Mouse (Mus musculus) ES-CJ7 (cell line): ENCODE measurements around the gene Tex10.

Experiments used
- DNase-seq: peaks from one replicate; pipeline ENCODE4 v3.0.0; 2011; ENCODE audit warnings: low read depth, low spot score

Tex10 gene

DNA sequence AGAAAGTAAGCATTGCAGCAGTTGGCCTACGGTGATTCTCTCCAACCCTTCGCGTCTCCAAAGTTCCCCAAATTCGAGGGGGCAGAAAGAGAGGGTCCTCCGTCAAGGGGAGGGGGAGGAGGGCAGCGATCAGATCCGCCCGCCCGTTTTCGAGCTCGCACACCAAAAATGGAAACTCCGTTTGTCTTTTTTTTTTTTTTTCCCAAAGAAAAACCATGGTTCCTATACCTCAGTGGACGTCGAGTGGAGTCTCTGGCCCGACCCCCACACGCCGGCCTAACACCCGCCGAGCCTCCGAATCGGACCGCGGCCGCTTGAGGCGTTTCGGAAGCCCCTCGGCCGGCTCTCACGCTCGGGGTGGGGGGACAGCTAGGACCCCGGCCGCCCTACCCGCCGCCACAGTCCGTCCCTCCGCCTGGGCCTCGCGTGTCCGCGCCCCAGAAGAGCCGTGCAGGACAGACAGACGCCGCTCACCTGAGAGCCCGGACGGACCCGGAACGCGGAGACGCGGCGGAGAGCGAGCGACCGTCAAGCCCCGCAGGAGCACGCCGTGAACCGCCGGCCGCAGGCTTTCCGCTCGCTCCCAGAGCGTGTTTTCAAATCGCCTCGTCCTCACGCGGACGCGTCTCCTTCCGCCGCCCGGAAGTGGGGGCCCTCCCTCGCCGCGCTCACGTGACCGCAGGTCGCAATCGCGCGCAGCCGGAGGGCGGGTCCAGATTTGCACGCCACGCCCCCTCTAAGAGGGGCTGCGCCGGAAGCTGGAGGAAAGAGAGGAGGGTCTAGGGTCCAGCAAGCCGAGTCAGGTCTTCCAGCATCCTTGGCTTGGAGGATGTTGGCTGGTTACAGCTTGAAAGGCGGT lies at the start of gene Tex10:
Gene Tex10 (minus strand): TSS at position 668 of the 859 bp plus-strand sequence.
- peak; percentile 95 for DNase-seq

DNA sequence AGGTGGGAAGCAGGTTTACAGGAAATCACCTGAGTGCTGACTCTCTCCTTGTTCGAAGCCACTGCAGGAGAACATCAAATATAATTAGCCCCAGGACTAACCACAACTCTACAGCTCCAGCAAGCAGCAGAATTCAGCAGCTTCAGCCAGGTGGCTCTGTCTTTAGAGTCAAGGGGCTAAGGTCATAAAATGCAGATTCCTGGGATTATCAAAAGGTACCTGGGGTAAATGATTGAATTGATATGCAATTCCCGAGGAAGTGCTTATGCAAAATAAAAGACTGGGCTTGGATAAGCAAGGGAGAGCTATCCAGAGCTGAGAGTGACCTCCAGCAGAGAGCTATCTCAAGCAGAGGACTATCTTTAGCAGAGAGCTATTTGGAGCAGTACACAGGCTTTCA lies 37.6 kb upstream of the Tex10 start:
- peak; percentile 79 for DNase-seq

DNA sequence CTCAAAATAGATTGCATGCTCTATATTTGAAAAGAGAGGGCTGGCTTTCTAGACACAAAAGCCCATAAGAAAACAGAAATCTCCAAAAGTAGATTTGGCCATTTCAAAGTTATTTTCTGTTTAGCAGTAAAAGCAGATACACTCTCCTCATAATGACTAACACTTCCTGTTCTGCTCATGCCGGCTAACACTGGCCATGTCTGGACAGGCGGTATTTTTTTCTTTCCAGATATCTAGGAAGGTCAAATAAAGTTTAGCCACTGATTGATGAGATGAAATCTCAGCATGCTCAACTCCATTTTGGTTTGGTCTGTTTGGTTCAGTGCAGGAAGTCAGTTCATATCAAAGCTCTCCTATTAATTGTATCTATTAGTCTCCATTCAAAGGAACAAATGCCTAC lies 19.3 kb upstream of the Tex10 start:
- DNase-seq, result no peak

DNA sequence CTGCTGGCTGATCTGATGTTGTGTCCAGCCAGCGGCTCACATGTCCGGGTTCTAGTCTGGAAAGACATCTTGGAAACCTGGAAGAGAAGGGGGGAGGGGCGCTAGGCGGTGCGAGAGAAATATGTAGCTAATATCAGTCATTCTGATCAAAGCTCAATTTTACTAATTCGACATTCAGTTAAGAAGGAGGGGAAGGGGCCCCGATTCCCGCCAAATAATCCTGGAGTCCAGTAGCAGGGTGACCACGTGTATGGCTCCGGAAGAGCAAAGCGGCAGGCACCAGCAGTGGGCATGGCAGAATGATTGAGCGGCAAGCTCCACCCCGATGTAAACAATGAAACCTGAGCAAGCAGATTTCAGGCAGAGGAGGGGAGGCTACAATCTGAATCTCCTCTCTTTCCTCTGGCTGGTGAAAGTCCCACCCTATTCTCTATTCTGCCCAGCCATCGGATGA lies 18.1 kb upstream of the Tex10 start:
- DNase-seq, result peak; percentile 79

DNA sequence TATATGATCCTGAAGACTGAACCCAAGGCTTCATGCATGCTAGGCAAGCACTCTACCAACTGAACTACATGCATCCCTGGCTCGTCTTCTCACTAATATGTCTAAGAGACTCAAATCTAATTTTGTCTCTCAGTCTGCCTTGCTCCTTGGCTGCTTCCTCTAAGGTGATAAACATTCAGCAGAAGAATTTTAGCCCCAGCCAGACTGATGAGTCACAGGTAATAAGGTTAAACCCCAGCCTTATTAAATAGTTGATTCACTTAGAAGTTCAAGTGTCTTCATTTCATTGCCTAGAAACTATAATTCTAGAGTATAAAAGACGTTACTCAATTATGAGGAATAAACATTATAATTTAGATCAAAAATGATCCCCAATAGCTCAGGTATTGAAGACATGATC lies 15.7 kb upstream of the Tex10 start:
- no peak for DNase-seq

DNA sequence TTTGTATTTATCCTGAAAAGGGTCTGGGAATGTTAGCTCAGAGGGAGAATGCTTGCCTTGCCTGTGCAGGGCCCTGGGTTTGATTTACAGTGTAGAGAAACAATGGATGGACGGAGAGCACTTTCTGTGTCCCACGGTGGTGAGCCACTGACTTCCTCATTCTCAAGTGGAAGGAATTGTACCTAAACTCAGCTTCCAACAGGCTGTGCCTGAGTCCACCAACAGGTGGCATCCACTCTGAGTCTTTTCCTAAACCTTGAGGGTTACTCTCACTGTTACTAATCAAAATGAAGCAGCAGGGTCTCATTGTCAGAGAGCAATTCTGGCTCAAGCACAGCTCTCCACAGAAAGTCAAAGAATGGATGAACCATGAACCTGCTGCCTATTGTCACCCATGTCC lies 8.0 kb upstream of the Tex10 start:
- DNase-seq, result peak; percentile 87

DNA sequence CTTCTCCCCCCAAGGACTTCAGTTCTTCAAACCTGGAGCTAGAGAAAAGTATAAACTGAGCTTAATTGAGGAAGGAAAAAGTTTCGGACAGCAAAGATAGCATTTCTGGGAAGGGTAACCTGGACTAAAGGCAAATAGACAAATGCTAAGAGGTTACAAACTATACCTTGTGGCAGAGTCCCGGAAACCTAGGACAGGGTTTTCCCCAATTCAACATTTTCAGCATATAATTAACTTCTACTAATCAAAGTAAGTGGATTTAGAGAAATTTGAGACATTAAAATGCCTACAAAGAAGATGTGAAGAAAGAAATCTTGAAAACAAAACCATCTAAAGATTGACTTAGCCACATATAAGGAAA lies 372 bp upstream of the Tex10 start:
- no peak for DNase-seq

DNA sequence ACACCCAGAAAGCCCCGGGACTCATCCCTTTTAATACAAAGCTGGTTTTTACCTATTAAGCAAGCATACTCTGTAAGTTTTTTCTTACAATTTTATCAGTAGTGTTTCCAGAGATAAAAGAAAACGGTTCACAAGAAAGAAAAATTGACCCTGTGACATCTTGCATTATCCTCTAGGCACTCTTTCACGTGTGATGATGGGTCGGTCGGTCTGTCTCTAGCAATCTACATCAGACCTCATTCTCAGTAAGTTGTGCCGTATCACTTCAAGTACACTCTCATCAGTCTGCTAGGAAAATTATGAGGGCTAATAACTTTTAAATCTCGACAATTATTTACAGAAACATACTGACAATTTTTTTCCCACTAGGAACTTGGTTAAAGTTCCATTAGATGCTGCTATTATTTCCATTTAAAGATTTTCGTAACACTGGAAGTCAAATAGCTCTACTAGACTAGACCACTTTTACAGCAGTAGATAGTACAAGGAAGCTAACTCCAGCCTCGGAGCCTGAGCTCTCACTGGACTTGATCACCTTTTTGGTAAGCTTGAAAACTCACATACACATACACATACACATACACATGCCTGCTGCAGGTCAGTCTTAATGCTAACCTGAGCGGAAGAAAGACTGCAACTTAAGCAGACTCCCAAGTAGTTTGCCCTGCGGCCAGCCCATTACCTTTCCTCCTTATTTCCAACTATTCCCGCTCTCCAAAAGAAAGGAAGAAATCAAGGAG lies 1.0 kb downstream of the Tex10 start:
- peak; percentile 13 for DNase-seq

DNA sequence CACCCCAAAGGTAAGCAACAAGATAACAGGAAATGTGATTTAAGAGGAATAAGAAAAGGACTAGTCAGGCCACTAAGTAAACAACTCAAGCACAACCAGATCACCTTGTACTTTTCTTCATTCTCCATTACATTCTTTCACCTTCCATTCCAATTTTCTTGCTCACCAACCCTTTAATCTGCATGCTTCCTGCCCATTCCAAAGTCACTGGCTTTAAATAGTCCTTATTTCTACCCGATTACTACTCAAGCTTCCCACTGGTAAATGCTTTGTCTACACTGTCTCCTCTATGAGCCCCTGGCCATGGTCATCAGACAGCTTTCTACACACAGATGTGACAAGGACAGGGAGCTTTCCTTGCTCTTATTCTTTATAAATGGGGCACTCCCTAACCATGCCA lies 2.3 kb downstream of the Tex10 start:
- DNase-seq, result no peak

DNA sequence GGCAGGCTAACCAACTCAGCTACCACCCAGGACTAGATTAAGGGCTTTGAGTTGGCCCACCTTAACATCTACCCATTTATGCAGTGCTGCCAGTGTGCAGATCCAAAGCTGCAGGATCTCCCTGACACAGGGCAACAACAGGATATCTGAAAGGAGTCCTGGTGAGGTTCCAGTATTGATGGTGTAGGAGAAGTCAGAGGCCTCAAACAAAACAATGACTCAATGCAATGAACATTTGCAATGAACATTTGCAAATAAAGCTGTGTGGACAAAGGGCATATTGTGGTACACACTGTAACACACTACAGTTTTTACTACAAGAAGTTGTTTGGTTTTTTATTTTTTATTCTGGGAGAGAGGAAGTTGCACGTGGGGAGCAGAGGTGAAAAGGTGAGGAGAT lies 12.2 kb downstream of the Tex10 start:
- no peak for DNase-seq

DNA sequence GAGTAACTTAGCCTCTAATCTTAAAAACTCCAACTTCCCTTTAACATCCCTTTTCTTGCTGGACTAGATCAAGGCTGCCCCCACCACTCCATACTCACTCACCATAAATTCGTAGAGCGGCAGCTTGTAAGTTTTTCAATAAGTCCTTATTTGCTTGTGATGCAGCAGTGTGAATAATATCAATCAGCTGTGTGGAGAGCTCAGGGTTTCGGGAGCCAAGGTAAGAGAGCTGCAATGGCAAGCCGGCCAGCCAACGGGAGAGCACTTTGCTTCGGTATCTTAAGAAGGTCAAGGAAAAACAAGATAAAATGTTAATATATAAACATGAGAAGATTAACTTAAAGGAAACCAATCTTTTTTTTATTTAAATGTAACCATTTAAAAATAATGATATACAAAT lies 14.8 kb downstream of the Tex10 start:
- DNase-seq, result no peak

DNA sequence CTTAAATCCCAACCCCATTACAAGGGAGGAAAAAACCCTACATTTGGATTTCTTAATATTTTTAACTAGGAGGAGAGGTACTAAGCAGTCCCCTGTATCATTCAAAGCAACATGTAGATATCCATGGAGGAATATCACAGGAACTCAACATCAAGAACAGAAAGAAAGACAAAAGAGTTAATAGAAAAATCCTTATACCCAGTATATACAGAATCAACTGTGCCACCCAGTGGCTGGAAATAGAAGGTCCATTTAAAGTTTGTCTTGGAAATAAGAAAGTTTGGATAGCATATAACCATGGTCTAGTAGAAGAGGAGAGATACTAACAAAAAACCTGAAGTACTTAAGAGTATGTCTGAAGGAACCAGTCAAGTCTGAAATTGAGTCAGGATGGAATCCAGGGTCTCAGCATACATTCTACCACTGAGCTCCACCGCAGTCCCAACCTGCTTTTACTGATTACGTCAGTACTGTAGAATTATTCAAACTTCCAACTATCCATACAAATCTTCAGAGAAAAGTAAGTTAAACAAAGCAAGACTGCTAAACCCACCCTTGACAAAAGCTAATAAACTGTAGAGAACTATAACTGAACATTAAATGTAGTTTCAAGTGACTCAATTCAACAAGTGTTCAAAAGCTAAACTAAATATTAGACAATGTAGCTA lies 19.0 kb downstream of the Tex10 start:
- DNase-seq, result no peak

DNA sequence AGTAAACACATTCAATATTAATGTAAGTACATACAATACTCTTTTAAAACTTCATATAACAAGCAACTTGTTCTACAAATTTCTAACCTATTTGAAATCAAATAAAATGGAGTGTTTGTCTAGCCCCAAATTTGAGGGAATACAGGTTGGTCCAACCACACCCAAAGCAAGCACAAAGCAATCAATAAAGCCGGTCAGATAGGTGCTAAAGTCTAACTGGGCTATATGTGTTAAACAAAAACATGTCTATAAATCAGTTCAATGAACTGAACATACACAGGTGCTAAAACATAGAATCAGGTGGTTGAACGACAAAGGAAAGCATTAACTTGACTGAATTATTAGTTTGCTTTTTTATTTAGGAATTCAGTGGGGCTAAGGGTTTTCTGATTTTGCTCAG lies 45.2 kb downstream of the Tex10 start:
- DNase-seq, result no peak

DNA sequence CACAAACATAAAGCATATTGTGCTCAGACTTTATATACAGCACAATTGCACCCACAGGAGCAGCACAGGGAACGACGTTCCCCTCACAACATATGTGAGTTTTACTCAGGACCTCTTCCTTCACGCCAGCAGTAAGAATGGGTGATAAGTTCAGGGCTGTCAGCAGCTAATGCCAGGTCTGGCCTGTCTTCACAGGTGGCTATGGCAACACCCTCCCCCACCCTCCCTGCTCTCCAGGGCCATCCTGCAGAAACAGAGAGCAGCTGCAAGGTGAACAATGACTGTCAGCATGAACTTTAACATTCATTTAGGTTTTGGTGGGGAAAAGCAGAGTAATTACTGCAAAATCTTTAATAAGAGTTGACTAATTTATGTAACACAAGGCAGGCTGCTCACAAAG lies 45.8 kb downstream of the Tex10 start:
- DNase-seq, result no peak

DNA sequence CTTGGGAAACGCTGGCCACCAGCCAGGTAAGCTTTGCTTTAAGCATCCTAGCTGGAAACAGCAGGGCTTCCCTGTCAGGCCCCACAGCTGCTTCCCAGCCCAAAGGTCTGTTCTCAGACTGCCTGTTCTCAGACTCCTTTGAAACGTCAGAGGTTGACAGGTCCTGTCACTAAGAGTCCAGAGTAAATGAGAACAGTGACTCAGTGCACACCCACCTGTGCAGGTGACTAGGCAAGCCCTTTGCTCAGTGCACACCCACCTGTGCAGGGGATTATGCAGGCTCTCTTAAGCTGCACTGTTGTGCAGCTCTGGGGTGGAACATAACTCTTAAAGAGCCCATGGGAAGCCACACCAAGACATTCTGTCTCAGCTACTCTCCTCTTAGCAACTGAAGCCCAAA lies 49.5 kb downstream of the Tex10 start:
- no peak for DNase-seq

DNA sequence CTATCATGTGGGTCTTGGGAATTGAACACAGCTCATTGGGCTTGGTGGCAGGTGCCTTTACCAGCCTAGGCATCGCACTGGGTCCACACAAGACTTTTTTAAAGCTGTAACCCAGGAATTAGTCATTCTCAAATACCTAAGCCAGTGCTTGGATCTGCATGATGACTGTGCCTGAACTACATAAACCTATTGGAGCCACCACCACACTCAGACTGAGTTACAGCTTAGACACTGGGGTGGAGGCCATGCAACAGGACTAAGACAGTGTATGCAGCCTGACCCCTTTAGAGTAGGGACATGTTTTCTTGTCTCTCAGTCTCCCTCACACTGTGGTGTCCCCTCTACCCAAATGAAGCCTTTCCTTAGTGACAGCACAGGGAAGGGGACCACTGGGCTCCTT lies 50.6 kb downstream of the Tex10 start:
- no peak for DNase-seq

DNA sequence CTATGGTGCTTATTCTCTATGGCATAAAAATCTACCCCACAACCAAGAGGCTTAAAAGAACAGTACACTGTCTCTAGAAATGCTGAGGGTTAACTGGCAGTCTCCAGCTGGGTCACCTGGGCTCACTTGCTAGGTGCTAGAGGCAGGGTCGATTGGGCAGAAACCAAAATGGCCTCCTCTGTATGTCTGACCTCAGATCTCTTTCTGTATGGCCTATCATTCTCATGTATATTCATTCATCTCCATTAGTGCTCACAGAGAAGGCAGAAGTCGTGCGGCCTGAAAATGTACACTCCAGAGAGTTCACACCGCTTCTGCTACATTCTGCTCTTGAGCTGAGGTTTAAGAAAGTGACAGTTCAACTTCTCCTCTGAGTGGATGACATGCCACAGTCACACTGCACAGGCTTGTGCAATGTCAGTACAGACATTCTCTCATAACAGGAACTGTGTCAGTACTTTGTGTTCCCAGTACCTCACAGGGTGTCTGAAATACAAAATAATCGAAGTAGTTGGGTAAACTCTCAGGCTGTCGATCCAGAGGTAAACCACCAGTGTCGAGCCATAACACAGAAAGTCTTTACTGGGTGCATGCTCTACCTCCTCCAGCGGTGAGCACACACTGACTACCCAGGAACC lies 54.3 kb downstream of the Tex10 start:
- DNase-seq, result no peak

DNA sequence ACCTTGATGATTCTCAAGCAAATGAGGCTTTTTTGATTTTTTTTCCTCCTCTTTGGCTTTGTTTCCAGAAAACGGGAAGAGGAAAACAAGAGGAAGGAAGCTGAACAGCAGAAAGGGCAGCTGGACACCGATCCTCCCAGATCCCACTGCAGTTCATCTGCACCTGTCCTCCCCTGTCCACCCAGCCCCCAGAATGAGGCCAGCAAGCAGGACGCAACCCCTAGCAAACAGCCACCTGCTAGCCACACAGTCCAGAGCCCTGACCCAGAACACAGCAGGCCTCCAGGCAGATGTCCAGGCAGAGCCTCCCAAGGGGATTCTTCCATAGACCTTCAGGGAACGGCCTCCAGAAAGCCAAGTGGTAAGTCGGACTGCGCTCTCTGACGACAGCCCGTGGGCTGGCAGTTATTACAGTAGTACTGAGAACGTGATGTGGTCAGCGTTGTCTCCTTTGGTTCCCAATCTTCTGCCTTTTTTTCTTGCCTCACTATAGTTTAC lies 57.4 kb downstream of the Tex10 start:
- no peak for DNase-seq

DNA sequence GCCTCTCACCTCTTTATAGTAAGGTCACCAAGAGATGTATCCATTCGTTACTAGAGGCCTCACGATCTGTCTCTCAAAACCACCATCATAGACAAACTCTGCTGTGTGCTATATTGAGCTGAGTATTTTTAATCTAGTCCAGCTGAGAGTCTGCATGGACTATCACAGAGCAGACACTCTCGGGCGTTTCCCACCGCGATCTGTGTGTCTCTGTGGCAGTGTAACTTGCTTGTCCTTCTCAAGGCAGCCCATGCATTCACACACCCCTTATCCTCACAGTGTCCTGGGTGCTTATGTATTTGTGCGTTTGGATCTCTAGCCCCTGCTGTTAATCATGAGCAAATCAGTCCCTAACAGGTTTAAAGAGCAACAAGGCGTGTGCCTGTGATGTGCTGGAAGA lies 59.8 kb downstream of the Tex10 start:
- DNase-seq, result no peak

DNA sequence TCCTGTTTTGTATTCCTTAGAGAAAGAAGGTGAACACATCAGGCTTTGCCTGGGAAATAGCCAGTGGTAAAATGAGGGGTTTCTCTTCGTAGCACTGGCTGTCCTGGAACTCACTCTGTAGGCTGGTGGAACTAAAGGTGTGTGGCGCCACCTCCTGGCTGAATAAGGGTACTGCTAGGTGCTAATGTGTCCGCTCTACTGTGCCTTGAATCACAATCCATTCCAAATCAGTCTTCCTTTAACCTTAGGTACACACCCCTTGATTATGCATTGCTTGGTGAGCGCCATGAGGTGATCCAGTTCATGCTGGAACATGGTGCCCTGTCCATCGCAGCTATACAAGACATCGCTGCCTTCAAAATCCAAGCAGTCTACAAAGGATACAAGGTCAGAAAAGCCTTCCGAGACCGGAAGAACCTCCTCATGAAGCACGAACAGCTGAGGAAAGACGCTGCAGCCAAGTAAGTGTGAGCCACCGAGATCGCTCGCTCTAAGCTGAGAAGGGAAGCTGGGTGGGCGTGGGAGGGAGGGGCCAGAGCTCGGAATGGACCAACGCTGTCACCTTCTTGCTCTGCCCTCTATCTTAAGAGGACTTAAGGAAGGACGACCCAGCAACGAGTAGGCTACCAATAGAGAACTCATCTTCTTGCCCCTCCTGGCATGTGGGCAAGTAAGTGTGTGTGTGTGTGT lies 65.8 kb downstream of the Tex10 start:
- peak; percentile 83 for DNase-seq
